Mouse (Mus musculus) lung, adult 2 months (tissue): ENCODE measurements around the gene Pnp2. TPM values are rescaled to one million over a fixed set of nuclear protein-coding genes. Genes with fewer than 3 reads are reported as not detected.
"Not testable (repeated sequence)": the region's sequence is repeated elsewhere in the genome, so short reads cannot be mapped to it uniquely, and the experiment has no call there.

Source experiments
- DNase-seq: peaks from one replicate; pipeline ENCODE4 v3.0.0; 2022
- H3K4me1 ChIP-seq: fragments of 200-500 bp; 2 replicates; pipeline ENCODE4 v1.6.1; 2011; ENCODE audit warnings: low read length; ENCODE audit not compliant: control insufficient read depth, insufficient read depth
- H3K4me3 ChIP-seq: fragments of 200-500 bp; replicated peaks from 2 replicates; pipeline ENCODE3; 2011; ENCODE audit warnings: low read depth, mild to moderate bottlenecking, control low read depth, low read length; ENCODE audit errors: extremely low read depth
- CTCF ChIP-seq: fragments of 200-500 bp; IDR thresholded peaks from 2 replicates; pipeline ENCODE4 v1.5.1; 2011; ENCODE audit warnings: mild to moderate bottlenecking, low read length, control low read depth; ENCODE audit not compliant: insufficient read depth
- POLR2A ChIP-seq: fragments of 200-500 bp; IDR thresholded peaks from 2 replicates; pipeline ENCODE4 v1.6.1; 2011; ENCODE audit warnings: low read depth, mild to moderate bottlenecking, control low read depth, low read length, borderline replicate concordance; ENCODE audit errors: extremely low read depth
- WGBS: fragments of 180-500 bp; shearing (Covaris S2); methylation state at CpG from one replicate; pipeline ENCODE4 v1.1.7; 2018; 5-methylcytosine and 5-hydroxymethylcytosine counted together
- polyA plus RNA-seq: library from polyadenylated mRNA; depleted of rRNA; stranded (reverse); fragments of >200 nt; gene quantifications from 2 replicates; pipeline ENCODE4 v1.2.3, GENCODE M21; 2012; rRNA removed

Pnp2 gene
- 0.97 and 1.1 TPM in 2 replicates for polyA plus RNA-seq

GRCm38 (mm10) chr14:50955942-50956508, at the start of gene Pnp2:
Gene Pnp2, plus strand, starts transcription at chr14:50955992.
- peak; percentile 58 for DNase-seq
- 7% methylated on average over 19 of the region's 19 CpGs for WGBS
- not testable (repeated sequence) for H3K4me1 ChIP-seq
- H3K4me3 ChIP-seq: peak within 1 kb of the TSS; percentile 2

- 38% methylated on average over 4 of the region's 4 CpGs for WGBS
- TF ChIP-seq POLR2A (no peak), CTCF (no peak)
- H3K4me3 ChIP-seq: no peak overlapping the region
- DNase-seq: no peak
- H3K4me1 ChIP-seq: peaks cover 5% of the 10 kb centered on the region
Observed at GRCm38 (mm10) chr14:50908126-50908525, 47.7 kb upstream of the Pnp2 start.

DNA sequence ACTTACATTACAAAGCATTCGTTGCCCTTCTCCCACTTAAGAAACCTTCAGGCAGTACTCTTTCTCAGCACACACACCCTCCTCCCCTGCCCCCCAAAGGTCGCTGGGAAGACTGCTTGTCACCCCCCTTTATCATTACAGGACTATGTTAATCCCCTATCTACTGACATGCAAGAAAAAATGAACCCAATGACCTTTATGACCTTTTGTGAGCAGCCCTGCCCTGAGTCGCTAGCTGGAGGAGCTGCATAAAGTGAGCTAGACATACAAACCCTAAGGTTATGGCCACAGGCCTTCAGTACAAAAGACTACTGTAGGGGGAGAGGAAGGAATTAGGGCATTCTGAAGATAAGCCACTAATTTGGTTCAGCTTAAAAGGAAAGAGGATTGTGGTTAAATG, 44.4 kb upstream of the Pnp2 start:
- Histone ChIP-seq H3K4me1 (no peaks in the 10 kb centered on the region), H3K4me3 (no peak overlapping the region)
- 71% methylated on average over 3 of the region's 3 CpGs for WGBS
- DNase-seq: no peak
- TF ChIP-seq CTCF (no peak), POLR2A (no peak)

DNA sequence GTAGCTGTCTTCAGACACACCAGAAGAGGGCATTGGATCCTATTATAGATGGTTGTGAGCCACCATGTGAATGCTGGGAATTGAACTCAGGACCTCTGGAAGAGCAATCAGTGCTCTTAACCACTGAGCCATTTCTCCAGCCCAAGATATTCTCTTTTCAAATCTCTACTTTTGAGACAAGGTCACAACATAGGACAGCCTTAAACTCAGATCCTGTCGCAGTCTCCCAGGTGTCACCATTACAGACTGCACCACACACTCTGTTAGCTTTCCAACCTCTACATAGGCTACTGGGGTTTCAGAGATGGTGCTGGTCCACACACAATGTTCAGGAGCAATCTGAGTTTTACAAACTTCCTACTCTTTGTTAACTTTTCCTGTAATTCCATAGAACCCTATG, 32.4 kb upstream of the Pnp2 start:
- DNase-seq, H3K4me1 ChIP-seq: not testable (repeated sequence)
- 74% methylated on average over 1 of the region's 1 CpGs for WGBS
- H3K4me3 ChIP-seq: peak overlapping the region; percentile 60

DNA sequence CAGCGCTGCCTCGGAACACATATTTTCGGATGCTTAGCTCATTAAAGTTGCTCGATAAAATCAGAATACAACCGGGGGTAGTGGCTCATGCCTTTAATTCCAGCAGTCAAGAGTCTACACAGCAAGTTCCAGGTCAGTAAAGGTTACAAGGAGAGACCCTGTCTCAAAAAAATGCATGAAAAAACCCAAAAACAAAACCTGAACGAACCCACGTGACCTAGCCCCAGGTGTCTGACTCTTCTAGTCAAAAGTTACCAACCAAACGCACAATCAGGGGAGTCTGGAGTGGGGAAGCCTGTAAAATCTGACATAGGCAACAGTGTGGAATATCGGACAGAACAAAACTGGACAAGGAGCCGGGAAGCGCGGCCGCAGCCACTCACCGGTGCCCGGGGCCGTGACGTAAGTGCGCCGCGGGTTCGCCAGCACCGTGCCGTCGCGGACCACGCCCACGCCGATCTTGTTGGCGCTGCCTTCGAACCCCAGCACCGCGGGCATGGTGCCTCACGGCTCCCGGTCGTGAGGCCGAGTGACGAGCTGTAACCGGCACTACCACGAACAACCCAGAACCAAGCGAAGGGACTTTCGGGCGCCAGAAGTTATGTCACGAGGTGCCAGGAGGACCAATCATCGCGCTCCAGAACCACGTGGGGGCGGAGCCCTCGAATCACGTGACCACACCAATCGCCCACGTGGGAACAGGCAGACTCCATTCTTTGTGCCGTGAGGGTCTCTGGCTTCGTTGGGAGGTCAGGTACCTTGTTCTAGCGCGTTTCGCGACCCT, 31.3 kb upstream of the Pnp2 start, which contains the start of the genes Osgep and Apex1:
Gene Osgep (minus strand): TSS at position 613 of the 784 bp plus-strand sequence.
Gene Apex1 (plus strand): TSS at position 688 of the 784 bp plus-strand sequence.
- peak; percentile 84; the same call in 1 of the 2 replicates for TF ChIP-seq POLR2A
- TF ChIP-seq CTCF: no peak
- Histone ChIP-seq H3K4me1 (no peaks in the 10 kb centered on the region), H3K4me3 (peak within 1 kb of the TSS; percentile 60)
- DNase-seq: peak; percentile 97
- WGBS: under 1% methylated on average over 57 of the region's 57 CpGs

- peaks cover 5% of the 10 kb centered on the region; the same call in 1 of the 2 replicates for H3K4me1 ChIP-seq
- TF ChIP-seq CTCF (no peak), POLR2A (no peak)
- peak; percentile 23 for DNase-seq
- H3K4me3 ChIP-seq: peak overlapping the region; percentile 60
- WGBS: under 1% methylated on average over 38 of the region's 38 CpGs
Observed at GRCm38 (mm10) chr14:50925111-50925920, 30.5 kb upstream of the Pnp2 start.

DNA sequence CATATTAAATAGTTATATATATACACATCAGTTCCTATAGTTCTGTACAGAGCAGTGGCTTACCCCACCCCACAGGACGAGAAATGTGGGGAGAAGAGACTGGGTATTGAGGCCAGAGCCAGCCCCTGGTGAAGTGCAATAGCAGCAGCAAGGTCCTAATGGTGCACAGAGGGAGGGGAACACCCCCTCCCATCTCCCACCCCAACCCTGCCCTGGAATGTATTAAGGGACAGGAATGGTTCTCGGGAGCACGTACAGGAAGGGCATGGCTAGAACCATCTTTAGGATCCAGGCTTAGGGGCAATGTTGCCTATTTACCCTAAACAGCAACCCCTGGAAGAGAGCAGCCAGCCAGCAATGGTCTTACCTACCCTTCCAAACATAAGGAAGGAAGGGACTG, 28.4 kb upstream of the Pnp2 start:
- 83% methylated on average over 3 of the region's 3 CpGs for WGBS
- Histone ChIP-seq H3K4me1 (peaks cover 5% of the 10 kb centered on the region; the same call in 1 of the 2 replicates), H3K4me3 (no peak overlapping the region)
- TF ChIP-seq POLR2A (no peak), CTCF (no peak)
- no peak for DNase-seq

- Histone ChIP-seq H3K4me1 (peaks cover 5% of the 10 kb centered on the region; the same call in 1 of the 2 replicates), H3K4me3 (peak overlapping the region; percentile 72)
- TF ChIP-seq CTCF (no peak), POLR2A (no peak)
- DNase-seq: peak; percentile 21
- WGBS: 4% methylated on average over 10 of the region's 10 CpGs
Observed at GRCm38 (mm10) chr14:50929951-50930350, 25.8 kb upstream of the Pnp2 start.

DNA sequence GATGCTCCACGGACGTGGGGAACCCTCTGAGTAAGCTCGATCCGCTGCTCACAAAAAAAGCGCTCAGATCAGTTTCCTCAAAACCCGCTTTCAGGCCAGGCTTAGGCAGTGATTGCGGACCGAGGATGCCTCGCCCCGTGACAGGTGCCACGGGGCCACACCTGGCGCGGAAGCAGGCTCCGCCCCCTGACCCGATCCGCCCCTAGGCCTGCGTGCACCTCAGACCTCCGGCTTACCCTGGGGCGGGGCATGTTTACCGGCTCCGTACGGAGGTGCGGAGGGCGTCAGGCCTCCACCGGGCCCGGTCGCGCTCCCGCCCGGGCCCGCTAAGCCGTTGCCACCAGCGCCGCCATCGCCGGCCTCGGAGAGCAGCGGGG, 25.4 kb upstream of the Pnp2 start:
- Histone ChIP-seq H3K4me1 (peaks cover 5% of the 10 kb centered on the region; the same call in 1 of the 2 replicates), H3K4me3 (peak overlapping the region; percentile 72)
- TF ChIP-seq POLR2A (no peak), CTCF (no peak)
- WGBS: 0% methylated on average over 38 of the region's 38 CpGs
- DNase-seq: no peak
